Mouse (Mus musculus): Measurements from ENCODE around the gene Hp1bp3. TPM values are rescaled to one million over a fixed set of nuclear protein-coding genes. Genes with fewer than 3 reads are reported as not detected.

Hp1bp3 gene
- polyA plus RNA-seq, 1 experiment from 2014 or later = 147 TPM

GRCm38 (mm10) chr4:138286411-138286810 is 70.3 kb downstream of the Hp1bp3 start:
- Histone ChIP-seq H3K27ac (no peak overlapping the region), H3K4me3 (no peak overlapping the region), H3K9me3 (peaks cover 4% of the 10 kb centered on the region; the same call in 1 of the 2 replicates), H3K36me3 (replicated peaks) (no peaks in the 10 kb centered on the region), H3K27me3 (ENCODE audit: poor library complexity, severe bottlenecking) (no peaks in the 10 kb centered on the region), H3K4me1 (no peaks in the 10 kb centered on the region)
- 88% methylated on average over 12 of the region's 12 CpGs for WGBS
- DNase-seq (ENCODE audit: extremely low spot score, low spot score) = no peak

- no peak overlapping the region for H3K27ac ChIP-seq
- H3K36me3 ChIP-seq (replicated peaks) = no peaks in the 10 kb centered on the region
- H3K27me3 ChIP-seq (ENCODE audit: poor library complexity, severe bottlenecking) = no peaks in the 10 kb centered on the region
- no peaks in the 10 kb centered on the region; the same call in 1 of the 2 replicates for H3K4me1 ChIP-seq
- WGBS = 91% methylated on average over 7 of the region's 7 CpGs
- no peak overlapping the region for H3K4me3 ChIP-seq
- peaks cover 4% of the 10 kb centered on the region; the same call in 1 of the 2 replicates for H3K9me3 ChIP-seq
- no peak for DNase-seq (ENCODE audit: extremely low spot score, low spot score)
These were observed 72.6 kb downstream of the Hp1bp3 start for GRCm38 (mm10) chr4:138288691-138289090.

- DNase-seq (ENCODE audit: extremely low spot score, low spot score) = no peak
- 86% methylated on average over 13 of the region's 13 CpGs for WGBS
These were observed 75.9 kb downstream of the Hp1bp3 start for GRCm38 (mm10) chr4:138292028-138292427.

GRCm38 (mm10) chr4:138293261-138293948 is 77.3 kb downstream of the Hp1bp3 start:
- Histone ChIP-seq H3K9me3 (no peaks in the 10 kb centered on the region), H3K27ac (no peak overlapping the region), H3K4me1 (no peaks in the 10 kb centered on the region; the same call in 1 of the 2 replicates), H3K4me3 (no peak overlapping the region), H3K36me3 (replicated peaks) (no peaks in the 10 kb centered on the region), H3K27me3 (ENCODE audit: poor library complexity, severe bottlenecking) (no peaks in the 10 kb centered on the region)
- no peak for DNase-seq (ENCODE audit: extremely low spot score, low spot score)
- 84% methylated on average over 18 of the region's 18 CpGs for WGBS

More at GRCm38 (mm10) chr4:138292028-138292427, 75.9 kb downstream of the Hp1bp3 start:
- Histone ChIP-seq H3K36me3 (replicated peaks) (no peaks in the 10 kb centered on the region), H3K27me3 (ENCODE audit: poor library complexity, severe bottlenecking) (no peaks in the 10 kb centered on the region), H3K4me3 (no peak overlapping the region), H3K4me1 (no peaks in the 10 kb centered on the region; the same call in 1 of the 2 replicates), H3K27ac (no peak overlapping the region), H3K9me3 (no peaks in the 10 kb centered on the region)

- H3K4me3 ChIP-seq = no peak overlapping the region
- DNase-seq (ENCODE audit: extremely low spot score, low spot score) = no peak
- no peaks in the 10 kb centered on the region for H3K9me3 ChIP-seq
- no peaks in the 10 kb centered on the region for H3K27me3 ChIP-seq (ENCODE audit: poor library complexity, severe bottlenecking)
- 82% methylated on average over 11 of the region's 14 CpGs for WGBS
- no peaks in the 10 kb centered on the region for H3K36me3 ChIP-seq (replicated peaks)
- H3K4me1 ChIP-seq = no peaks in the 10 kb centered on the region; the same call in 1 of the 2 replicates
- H3K27ac ChIP-seq = no peak overlapping the region
These were observed 78.0 kb downstream of the Hp1bp3 start for GRCm38 (mm10) chr4:138293949-138294550.

Other genes with a start within 250 kb of the Hp1bp3 start
- 36.5 and 37.2 TPM in 2 replicates for gene Eif4g3, start 223.3 kb upstream of the Hp1bp3 start, polyA plus RNA-seq (2016; fragmentation: Nextera tagmentation; extraction: Ambion mirVana)
- 0.23 and 0.47 TPM in 2 replicates for gene Sh2d5, start 34.1 kb downstream of the Hp1bp3 start, polyA plus RNA-seq (2016; fragmentation: Nextera tagmentation; extraction: Ambion mirVana)
- gene Kif17, start 34.1 kb downstream of the Hp1bp3 start, polyA plus RNA-seq (2016; fragmentation: Nextera tagmentation; extraction: Ambion mirVana) = 0.25 and 0.39 TPM in 2 replicates
- gene Ddost, start 88.4 kb downstream of the Hp1bp3 start, polyA plus RNA-seq (2016; fragmentation: Nextera tagmentation; extraction: Ambion mirVana) = 279 and 281 TPM in 2 replicates
- 24.6 and 26.7 TPM in 2 replicates for gene Pink1, start 110.0 kb downstream of the Hp1bp3 start, polyA plus RNA-seq (2016; fragmentation: Nextera tagmentation; extraction: Ambion mirVana)
- 2.1 and 2.5 TPM in 2 replicates for gene Cda, start 151.7 kb downstream of the Hp1bp3 start, polyA plus RNA-seq (2016; fragmentation: Nextera tagmentation; extraction: Ambion mirVana)
- gene Fam43b, start 180.2 kb downstream of the Hp1bp3 start, polyA plus RNA-seq (2016; fragmentation: Nextera tagmentation; extraction: Ambion mirVana) = not detected in 2 replicates
- gene Mul1, start 218.4 kb downstream of the Hp1bp3 start, polyA plus RNA-seq (2016; fragmentation: Nextera tagmentation; extraction: Ambion mirVana) = 21.2 and 22.7 TPM in 2 replicates
- 0.96 and 0.98 TPM in 2 replicates for gene Camk2n1, start 238.0 kb downstream of the Hp1bp3 start, polyA plus RNA-seq (2016; fragmentation: Nextera tagmentation; extraction: Ambion mirVana)